Comparison of ENCODE assay signal across 20 mouse cellular contexts in the genomic region with DNA sequence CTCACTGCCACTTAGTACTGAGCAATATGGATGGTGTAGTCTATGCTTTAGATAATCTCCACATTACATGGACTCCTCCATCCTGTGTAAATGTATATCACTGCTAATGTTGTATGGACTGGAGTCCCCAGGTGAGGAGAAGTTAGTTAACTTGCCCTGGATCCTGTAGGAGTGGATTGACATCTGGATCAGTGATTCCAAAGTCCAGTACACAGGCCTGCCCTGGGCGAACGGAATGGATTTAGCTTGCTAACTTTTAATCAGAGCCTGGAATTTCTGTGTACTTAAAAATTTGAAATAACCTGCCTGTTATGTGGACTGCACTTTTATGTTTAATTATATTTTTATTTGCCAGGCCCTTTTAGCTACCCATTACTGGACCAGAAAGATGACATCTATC.
"Had no signal": no experiment of that assay in that cellular context is flagged by ENCODE, and none has a peak within 500 bp of the region (broad histone marks: within the 10 kb centered on the region; RNA-seq: fewer than 3 reads in every experiment).

No protein-coding gene starts in this region.

- ATAC-seq: hindbrain, postnatal 0 days; inflammation-experienced regulatory T-cells, adult 6 months; intestine, embryonic 16.5 days; midbrain, embryonic 13.5 days; midbrain, embryonic 16.5 days had no signal

- H3K27me3 ChIP-seq: limb, embryonic 12.5 days; limb, embryonic 15.5 days; lung, embryonic 15.5 days; midbrain, embryonic 13.5 days; neural tube, embryonic 13.5 days had no signal

- H3K9me3 ChIP-seq: limb, embryonic 12.5 days; limb, embryonic 15.5 days; lung, embryonic 15.5 days; midbrain, embryonic 10.5 days; midbrain, embryonic 13.5 days; neural tube, embryonic 13.5 days had no signal

- H3K4me3 ChIP-seq: limb, embryonic 12.5 days; limb, embryonic 15.5 days; lung, embryonic 15.5 days; midbrain, embryonic 10.5 days; midbrain, embryonic 13.5 days; myocyte; neural tube, embryonic 13.5 days had no signal

- H3K9ac ChIP-seq: hindbrain, embryonic 14.5 days; limb, embryonic 12.5 days; limb, embryonic 15.5 days; liver, embryonic 14.5 days; lung, embryonic 15.5 days; midbrain, embryonic 13.5 days; neural tube, embryonic 13.5 days had no signal

- DNase-seq: left cerebral cortex, postnatal 4 days; lung, adult 18-20 months; lung, postnatal 10 days; lung, postnatal 4 days; retina, postnatal 1 day; thymus, adult 18-20 months; thymus, postnatal 36 days had no signal

- H3K4me2 ChIP-seq: hindbrain, embryonic 14.5 days; limb, embryonic 12.5 days; limb, embryonic 15.5 days; lung, embryonic 15.5 days; midbrain, embryonic 13.5 days; neural tube, embryonic 13.5 days had no signal

- H3K27ac ChIP-seq: hindbrain, embryonic 14.5 days; hindbrain, postnatal 0 days; limb, embryonic 12.5 days; limb, embryonic 15.5 days; liver, embryonic 14.5 days; lung, embryonic 15.5 days; midbrain, embryonic 10.5 days; midbrain, embryonic 13.5 days; neural tube, embryonic 13.5 days had no signal
